Mouse (Mus musculus) testis, adult 2 months (tissue): ENCODE measurements around the gene Hcst. TPM values are rescaled to one million over a fixed set of nuclear protein-coding genes. Genes with fewer than 3 reads are reported as not detected.

Experiments
- H3K27ac ChIP-seq: fragments of 200-500 bp; 2 replicates; pipeline ENCODE4 v1.5.1; 2012; ENCODE audit warnings: low read depth, low read length; ENCODE audit not compliant: control insufficient read depth, insufficient read depth
- H3K27me3 ChIP-seq: fragments of 200-500 bp; 2 replicates; pipeline ENCODE4 v1.6.1; 2012; ENCODE audit warnings: mild to moderate bottlenecking, low read length, moderate library complexity; ENCODE audit not compliant: control insufficient read depth, insufficient read depth
- H3K36me3 ChIP-seq: fragments of 200-500 bp; 2 replicates; pipeline ENCODE4 v1.6.1; 2012; ENCODE audit warnings: mild to moderate bottlenecking, low read length; ENCODE audit not compliant: control insufficient read depth, insufficient read depth
- H3K4me1 ChIP-seq: fragments of 200-500 bp; 2 replicates; pipeline ENCODE4 v1.6.1; 2012; ENCODE audit warnings: low read length; ENCODE audit not compliant: control insufficient read depth, insufficient read depth
- H3K4me3 ChIP-seq: fragments of 200-500 bp; 2 replicates; pipeline ENCODE4 v1.5.1; 2012; ENCODE audit warnings: low read depth, mild to moderate bottlenecking, low read length, moderate library complexity, mixed read lengths; ENCODE audit not compliant: control insufficient read depth
- CTCF ChIP-seq: fragments of 200-500 bp; IDR thresholded peaks from 2 replicates; pipeline ENCODE4 v1.5.1; 2012; ENCODE audit warnings: low read depth, mild to moderate bottlenecking, inconsistent platforms, low read length, moderate library complexity; ENCODE audit not compliant: control insufficient read depth, insufficient read depth, insufficient replicate concordance
- POLR2A ChIP-seq: fragments of 200-500 bp; IDR thresholded peaks from 2 replicates; pipeline ENCODE4 v1.6.1; 2012; ENCODE audit warnings: low read depth, mild to moderate bottlenecking, inconsistent platforms, low read length, moderate library complexity; ENCODE audit not compliant: control insufficient read depth
- polyA plus RNA-seq: library from polyadenylated mRNA; depleted of rRNA; stranded (reverse); fragments of >200 nt; gene quantifications from 2 replicates; pipeline ENCODE4 v1.2.3, GENCODE M21; 2012

The Hcst gene
- polyA plus RNA-seq, 1 experiment, result not detected

DNA sequence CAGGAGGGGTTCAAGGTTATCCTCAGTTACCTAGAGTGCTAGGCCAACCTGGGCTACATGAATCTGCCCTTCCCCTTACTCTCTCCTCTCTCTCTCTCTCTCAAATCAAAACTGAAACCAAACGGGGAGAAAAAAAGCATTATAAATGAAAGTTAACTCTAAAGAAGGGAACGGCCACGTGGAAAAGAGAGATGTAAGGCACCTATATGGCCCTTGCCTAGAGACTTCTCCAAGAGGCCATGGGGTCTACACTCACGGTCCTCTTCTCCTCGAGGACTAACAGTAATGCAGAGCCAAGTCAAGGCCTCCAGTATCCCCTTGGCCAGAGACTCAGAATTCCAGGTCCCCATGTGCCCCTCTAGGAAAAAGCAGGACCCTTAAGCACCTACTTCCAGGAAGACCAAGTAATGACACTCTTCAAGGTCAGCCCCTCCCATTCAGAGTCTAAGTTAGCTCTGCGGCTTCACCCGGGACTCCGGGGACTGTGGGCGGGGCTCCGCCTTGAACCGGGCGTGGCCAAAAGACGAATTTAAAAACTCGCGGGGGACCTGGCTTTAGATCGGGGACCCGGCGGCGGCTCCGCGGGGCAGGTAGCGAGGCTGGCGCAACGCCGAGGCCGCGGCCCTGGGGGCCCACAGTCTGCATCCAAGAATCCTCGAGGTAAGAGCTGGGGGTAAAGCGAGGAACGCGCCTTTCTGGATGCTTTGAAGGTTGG, 1.7 kb upstream of the Hcst start, which contains the start of gene Nfkbid:
Gene Nfkbid (plus strand): TSS at position 558 of the 715 bp plus-strand sequence.
- Histone ChIP-seq H3K36me3 (no peaks in the 10 kb centered on the region), H3K4me3 (peak within 1 kb of the TSS; percentile 38), H3K4me1 (peaks cover 19% of the 10 kb centered on the region), H3K27ac (0 out of 2 replicates have a peak within 1 kb of the TSS, but pooled peaks have one; percentile 33), H3K27me3 (no peaks in the 10 kb centered on the region)
- TF ChIP-seq POLR2A (no peak), CTCF (no peak)

DNA sequence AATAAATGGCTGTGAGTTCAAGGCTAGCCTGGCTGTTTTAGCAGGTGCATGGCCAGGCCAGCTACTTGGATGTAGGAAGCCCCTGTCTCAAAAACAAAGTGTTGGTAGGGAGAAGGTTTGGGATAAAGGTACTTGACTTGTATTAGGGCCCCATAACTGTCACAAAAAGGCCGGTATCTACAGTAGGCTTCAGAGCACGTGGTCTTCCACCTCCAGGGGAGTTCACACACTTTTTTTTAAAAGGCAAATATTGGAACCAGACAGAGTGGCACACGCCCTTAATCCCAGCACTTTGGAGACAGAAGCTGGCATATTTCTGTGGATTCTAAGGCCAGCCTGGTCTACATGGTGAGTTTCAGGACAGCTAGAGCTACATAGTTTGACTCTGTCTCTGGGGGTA, 1.0 kb upstream of the Hcst start:
- no peak overlapping the region for H3K4me3 ChIP-seq
- H3K27me3 ChIP-seq, result no peaks in the 10 kb centered on the region
- H3K4me1 ChIP-seq, result peaks cover 19% of the 10 kb centered on the region
- no peak overlapping the region for H3K27ac ChIP-seq
- no peaks in the 10 kb centered on the region for H3K36me3 ChIP-seq
- TF ChIP-seq CTCF, result no peak
- TF ChIP-seq POLR2A, result no peak

DNA sequence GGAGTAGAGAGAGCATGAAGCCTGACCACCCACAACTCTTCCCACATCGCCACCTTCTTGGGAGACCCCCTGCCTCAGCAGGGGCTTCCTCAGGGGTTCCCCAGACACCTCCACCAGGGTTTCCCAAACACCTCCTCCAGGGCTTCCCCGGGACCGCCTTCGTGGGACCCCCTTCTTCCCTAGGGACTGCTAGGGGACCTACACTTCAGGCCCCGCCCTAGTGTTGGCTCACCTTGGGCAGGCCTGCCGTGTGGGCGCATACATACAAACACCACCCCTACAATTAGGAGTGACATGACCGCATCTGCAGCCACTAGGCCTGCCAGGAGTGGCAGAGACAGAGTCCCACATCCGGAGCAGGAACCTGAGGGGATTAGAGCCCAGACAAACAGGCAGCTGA, 1.8 kb downstream of the Hcst start:
- no peaks in the 10 kb centered on the region for H3K27me3 ChIP-seq
- no peaks in the 10 kb centered on the region for H3K36me3 ChIP-seq
- no peak overlapping the region for H3K4me3 ChIP-seq
- no peak for TF ChIP-seq CTCF
- no peak for TF ChIP-seq POLR2A
- H3K27ac ChIP-seq, result no peak overlapping the region
- H3K4me1 ChIP-seq, result peaks cover 17% of the 10 kb centered on the region

DNA sequence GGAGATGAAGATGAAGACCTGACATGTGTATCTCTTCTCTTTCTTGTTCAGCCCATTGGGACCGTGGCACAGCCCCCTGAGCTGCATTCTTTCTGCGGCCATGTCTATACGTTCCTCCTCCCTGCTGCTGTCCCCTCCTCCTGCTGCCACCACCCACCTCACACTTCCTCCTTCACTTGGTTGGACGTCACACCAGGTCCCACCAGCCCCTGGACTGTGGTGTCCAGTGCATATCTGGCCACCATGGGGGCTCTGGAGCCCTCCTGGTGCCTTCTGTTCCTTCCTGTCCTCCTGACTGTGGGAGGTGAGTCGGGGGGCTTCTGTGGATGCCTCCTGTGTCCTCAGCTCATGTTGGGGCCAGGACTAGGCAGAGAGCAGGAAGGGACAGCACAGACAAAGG, 6.1 kb downstream of the Hcst start, which contains the start of gene Tyrobp:
Gene Tyrobp (plus strand): TSS at position 165 of the 400 bp plus-strand sequence.
- no peak within 1 kb of the TSS for H3K27ac ChIP-seq
- no peaks in the 10 kb centered on the region for H3K27me3 ChIP-seq
- no peaks in the 10 kb centered on the region for H3K36me3 ChIP-seq
- peaks cover 2% of the 10 kb centered on the region; the same call in 1 of the 2 replicates for H3K4me1 ChIP-seq
- no peak within 1 kb of the TSS for H3K4me3 ChIP-seq
- TF ChIP-seq POLR2A (no peak), CTCF (no peak)

DNA sequence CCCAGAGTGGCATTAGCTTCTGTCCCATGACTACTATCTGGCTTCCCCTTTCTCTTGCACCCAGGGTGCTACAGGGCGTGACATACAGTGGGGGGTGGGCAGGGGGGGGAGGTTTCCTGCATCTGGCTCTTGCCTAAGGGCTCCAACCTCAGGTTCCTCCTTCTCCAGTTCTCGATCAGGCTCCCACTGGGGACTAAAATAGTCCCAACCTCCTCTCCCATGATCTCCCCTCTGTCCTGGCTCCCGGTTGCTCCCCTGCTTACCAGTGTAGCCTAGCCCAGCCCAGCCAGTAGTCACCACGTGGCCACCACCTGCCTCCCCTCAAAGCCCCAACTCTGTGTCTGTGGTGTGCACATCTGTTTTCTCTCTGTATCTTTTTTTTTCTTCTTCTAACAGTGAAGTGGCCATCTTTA, 6.9 kb downstream of the Hcst start:
- no peaks in the 10 kb centered on the region for H3K36me3 ChIP-seq
- no peak overlapping the region for H3K4me3 ChIP-seq
- no peak overlapping the region for H3K27ac ChIP-seq
- H3K4me1 ChIP-seq, result peaks cover 1% of the 10 kb centered on the region; the same call in 1 of the 2 replicates
- H3K27me3 ChIP-seq, result no peaks in the 10 kb centered on the region
- no peak for TF ChIP-seq CTCF
- TF ChIP-seq POLR2A, result no peak

DNA sequence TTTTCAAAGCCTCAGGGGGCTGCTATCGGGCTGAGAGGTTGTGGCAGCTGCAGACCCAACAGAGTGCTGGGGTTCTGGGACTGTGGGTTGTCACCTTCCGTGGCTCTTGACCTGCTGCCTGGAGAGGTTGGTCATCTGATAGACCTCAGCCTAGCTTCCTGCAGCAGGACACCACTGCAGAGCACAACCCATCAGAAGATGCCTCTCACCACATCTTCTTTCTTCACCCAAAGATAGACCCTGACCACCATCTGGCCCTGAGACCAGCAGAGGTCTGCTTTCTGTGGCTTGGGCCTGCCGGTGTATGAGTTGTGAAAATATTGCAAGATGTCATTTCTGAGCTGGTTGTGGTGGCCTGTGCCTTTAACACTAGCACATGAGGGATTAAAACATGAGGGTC, 8.6 kb downstream of the Hcst start:
- H3K4me1 ChIP-seq, result no peaks in the 10 kb centered on the region
- H3K27ac ChIP-seq, result no peak overlapping the region
- no peak overlapping the region for H3K4me3 ChIP-seq
- TF ChIP-seq CTCF (no peak), POLR2A (no peak)
- H3K27me3 ChIP-seq, result no peaks in the 10 kb centered on the region
- no peaks in the 10 kb centered on the region for H3K36me3 ChIP-seq

DNA sequence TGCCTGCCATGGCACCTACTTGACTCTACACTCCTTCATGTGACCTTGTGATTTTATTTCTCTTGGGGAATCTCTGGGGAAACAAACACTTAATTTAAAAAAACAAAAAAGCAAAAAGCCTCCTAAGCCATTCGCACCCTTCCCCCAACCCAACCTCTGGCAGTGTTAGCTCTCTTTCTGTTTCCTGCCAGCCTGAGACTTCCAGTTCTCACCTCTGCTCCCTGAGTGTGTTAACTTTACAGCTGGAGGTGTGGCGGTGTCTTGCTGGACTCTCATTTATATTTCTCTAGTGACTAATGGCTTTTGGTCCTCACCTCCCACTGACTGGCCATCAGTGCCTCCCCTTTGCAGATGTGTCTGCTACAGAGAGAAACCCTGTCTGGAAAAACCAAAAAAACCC, 9.9 kb downstream of the Hcst start:
- Histone ChIP-seq H3K27ac (no peak overlapping the region), H3K27me3 (no peaks in the 10 kb centered on the region), H3K4me1 (no peaks in the 10 kb centered on the region), H3K36me3 (no peaks in the 10 kb centered on the region), H3K4me3 (no peak overlapping the region)
- TF ChIP-seq CTCF (no peak), POLR2A (no peak)
